Mouse (Mus musculus) G1E-ER4 (cell line): ENCODE measurements around the gene Gfap. TPM values are rescaled to one million over a fixed set of nuclear protein-coding genes. Genes with fewer than 3 reads are reported as not detected.

ENCODE experiments used
- GATA1 ChIP-seq: IDR thresholded peaks from one replicate; pipeline ENCODE4 v1.8.0; 2012; ENCODE audit warnings: low read length, inconsistent platforms
- polyA plus RNA-seq: library from polyadenylated mRNA; stranded (reverse); fragments of >175 nt; gene quantifications from 2 replicates; pipeline ENCODE4 v1.2.3, GENCODE M21; 2012

The Gfap gene
- polyA plus RNA-seq, 1 experiment: 0.02 TPM

DNA sequence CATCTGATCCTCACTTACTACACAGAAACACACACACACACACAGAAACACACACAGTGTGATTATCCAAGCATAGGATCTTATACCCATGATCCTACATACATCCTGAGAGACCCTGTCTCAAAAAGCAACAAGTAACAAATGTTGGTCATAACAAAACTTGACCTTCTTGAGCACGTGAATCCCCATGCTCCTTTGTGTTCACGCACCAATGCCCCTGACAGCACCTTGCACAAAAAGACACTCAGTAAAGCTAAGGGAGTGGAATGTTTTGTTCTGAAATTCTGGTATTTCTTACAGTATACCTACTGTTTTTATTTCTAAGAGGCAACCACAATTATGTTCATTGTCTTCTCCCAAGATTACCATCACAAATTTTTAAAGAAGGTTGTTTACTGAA is 21.2 kb downstream of the Gfap start:
- no peak for TF ChIP-seq GATA1

DNA sequence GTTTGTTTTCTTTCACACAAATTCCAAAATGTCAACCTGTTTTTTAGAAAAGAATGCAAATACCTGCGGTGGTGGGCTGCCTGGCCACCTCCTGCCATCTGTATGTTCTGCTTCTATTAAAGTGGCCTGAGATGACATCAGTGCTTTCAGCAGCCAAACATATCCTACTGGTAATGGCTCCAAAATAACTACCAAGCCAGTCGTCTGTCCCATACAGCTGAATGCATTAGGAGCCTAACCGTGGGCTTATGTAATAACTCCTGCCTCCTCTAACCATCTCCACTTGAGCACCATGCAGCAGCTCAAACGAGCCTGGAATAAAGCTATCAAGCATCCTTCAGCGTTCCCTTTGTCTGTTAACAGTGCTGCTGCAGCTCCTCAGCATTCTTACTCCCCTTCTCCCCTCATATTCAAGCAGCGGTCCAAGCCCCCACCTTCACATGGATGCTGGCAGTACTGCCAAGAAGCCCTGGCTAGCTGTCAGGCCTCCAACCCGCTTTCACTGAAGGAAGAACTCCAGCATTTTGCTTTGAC is 25.8 kb downstream of the Gfap start:
- no peak for TF ChIP-seq GATA1

DNA sequence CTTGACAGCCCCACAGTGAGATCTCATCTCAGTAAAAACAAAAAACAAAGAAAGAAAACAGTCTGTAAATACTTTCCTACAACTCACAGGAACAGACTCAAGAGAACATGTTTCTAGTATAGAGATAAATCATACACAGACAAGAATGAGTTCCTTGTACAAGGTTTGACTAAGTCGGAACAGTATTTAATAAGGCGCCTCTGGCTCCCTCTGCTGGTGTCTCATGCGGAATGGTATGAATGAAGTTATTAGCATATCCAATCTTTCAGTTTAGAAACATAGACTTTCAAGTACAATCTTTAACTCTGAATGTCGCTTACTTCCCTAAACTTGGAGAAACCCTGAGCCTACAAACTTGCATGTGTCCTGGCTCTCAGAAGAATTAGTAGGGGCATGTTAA is 36.4 kb downstream of the Gfap start:
- TF ChIP-seq GATA1: no peak

DNA sequence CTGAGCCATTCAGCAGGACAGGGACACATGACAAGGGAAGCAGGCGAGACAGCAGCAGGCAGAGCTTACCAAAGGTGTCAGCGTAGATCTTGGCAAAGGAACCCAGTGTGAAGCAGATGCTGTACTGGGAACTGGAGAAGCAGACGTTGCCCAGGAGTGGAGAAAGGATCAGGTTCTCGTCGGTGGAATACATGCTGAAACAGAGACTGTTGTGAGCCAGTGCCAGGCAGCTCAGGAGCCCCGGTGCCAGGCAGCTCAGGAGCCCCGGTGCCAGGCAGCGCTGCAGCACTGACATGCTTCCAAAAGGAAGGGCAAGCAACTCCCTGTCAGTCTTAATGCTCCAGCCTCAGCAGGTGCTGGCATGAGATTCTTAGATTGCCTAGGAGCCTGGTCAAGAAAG is 40.8 kb downstream of the Gfap start:
- TF ChIP-seq GATA1: no peak

DNA sequence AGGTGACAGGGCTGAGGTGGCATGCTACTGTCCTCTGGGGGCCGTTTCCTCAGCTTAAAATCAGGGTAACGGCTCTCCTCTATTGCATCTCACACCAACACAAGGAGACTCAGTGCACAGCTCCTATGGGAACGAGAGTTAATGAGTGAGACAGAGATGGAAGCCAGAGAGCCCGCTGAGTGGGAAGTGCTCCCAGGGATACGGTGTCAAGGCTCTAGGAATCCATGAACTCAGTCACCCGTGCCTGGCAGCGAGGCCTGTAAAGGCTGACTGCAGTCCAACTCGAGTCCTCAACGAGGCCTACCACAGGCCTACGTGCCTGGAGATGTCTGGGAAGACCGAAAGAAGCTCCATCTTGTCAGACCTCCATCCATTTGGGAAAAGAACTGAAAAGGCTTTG is 41.8 kb downstream of the Gfap start:
- no peak for TF ChIP-seq GATA1

DNA sequence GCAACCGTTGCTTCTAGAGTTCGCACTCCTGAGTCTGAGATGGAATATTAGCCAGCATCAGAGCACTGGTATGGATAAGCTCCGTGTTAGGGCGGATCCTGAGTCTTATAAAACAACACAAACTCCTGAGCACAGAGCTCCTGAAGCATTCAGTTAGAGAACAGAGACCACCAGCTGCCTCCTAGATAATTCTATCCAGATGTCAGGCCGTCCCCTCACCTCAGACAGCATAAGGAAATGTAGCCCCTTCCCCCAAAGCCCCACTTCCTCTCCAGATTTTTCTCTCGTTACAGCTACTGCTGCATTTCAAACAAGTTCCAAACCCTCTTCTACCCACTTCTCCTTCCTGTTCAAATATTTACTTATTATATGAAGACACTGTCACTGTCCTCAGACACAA is 44.8 kb downstream of the Gfap start:
- TF ChIP-seq GATA1: no peak

DNA sequence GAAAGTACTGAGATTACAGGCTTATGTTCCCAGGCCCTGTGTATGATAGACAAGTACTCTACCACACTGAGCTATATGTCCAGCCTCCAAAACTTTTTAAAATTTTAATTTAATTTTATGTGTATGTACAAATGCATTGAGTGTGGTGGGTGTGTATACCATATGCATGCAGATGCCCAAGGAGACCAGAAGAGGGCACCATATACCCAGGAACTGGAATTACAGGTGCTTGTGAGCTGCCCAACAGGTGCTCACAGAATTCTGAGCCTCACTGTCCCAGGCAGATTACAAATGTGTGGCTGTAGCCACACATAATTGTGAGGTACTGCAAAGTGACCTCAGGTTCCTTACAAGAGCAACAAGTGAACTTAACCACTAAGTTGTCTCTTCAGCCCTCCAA is 47.0 kb downstream of the Gfap start:
- TF ChIP-seq GATA1: no peak

DNA sequence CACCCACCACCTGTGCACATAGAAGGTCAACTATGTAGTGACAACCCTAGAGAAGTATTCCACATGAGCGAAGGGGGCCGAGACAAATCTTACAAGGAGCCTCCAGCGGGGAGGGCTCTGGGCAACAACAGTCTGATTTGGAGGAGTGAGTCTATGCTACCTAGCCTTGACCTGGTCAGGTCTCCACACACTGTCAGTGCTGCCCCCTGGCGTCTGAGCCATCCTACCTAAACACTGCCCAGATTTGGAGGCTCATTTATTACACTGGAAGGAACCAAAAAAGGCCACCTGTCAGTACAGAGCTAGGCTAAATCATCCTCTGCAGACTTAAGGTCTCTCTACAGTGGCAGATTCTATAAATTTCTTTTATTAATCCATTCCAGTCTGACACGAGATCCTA is 48.8 kb downstream of the Gfap start:
- TF ChIP-seq GATA1: no peak

DNA sequence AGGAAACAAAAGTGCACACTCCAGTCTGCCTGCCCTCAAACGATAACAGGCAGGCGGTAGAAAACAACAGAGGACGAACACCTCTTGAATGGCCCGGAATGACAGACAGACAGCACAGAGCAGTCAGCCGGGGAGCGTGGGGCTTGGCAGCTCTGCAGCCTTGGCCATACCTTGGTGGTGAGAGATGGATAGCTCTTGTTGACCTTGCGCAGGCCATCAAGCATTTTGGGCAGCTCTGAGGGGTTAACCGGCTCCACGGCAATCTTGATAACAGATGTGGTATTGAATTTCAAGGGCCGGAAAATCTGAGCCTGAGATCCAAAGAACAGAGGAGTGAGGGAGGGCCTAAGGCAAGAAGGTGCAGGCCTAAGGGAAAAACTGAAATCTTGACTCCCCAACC is 54.8 kb downstream of the Gfap start:
- no peak for TF ChIP-seq GATA1

DNA sequence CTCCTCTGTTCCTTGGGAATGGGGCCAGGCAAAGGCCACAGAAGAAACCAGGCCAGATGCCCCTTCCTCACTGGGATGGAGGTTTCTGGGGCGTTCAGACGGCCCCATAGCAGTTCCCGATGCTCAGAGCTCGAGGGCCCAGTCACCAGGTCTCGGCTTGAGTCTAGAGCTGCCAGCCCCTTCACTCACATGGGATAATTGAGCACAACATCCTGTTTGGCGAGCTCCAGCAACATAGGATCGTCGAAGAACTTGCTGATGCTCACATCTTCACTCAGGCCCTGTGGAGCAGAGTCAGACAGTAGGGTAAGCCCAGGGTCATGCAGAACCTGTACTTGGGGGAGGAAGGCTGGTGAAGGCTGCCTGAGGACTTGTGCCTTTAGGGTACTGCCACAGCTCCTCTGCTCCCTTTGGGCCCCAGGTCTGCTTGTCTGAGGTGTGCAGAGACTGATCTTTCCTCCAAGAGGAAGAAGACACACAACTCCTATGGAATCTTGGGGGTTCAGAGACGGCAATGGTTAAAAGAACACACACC is 62.0 kb downstream of the Gfap start:
- no peak for TF ChIP-seq GATA1

DNA sequence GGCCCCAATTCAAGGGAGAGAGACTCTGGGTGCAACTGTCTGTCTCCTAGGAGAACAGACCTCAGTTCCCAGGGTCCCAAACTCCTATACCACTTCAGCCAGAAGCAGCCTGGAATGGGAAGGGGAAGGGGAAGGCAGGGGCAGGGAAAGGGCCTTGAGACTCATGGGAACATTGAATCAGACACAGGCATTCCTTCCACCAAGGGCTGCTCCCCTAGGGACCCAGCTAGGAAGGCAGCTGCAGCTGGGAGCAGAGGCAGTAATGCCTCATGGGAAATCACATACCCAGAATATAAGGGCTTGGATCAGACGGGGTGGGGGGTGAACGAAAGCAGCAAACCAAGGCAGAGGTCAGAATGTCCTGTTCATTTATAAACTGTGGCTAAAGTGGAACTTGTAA is 62.6 kb downstream of the Gfap start:
- TF ChIP-seq GATA1: no peak

DNA sequence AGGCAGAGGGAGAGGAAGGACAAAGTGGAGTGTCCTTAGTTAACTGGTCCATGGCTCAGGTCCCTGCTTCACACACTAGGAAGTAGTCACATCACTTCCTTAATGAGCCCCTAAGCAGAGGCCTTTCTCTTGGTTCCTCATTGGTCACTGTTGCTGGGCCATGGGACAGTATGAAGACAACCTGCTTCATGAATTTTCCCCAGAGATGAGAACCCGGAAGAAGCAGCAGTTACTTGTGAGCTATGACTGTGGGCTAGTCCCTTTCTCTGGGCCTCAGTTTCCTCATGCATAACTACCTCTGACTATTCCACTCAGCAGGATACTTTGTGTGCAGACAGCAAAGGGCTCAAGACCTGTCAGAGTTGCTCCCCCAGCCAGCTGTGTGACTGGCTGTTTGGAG is 63.3 kb downstream of the Gfap start:
- no peak for TF ChIP-seq GATA1

Other genes starting within 250 kb of the Gfap start
- not detected in 2 replicates for gene Meioc, start 237.2 kb downstream of the Gfap start, polyA plus RNA-seq
- 8.3 and 11.0 TPM in 2 replicates for gene Ccdc43, start 203.1 kb downstream of the Gfap start, polyA plus RNA-seq
- not detected in 2 replicates for gene Adam11, start 139.5 kb downstream of the Gfap start, polyA plus RNA-seq
- not detected in 2 replicates for gene Gjc1, start 81.2 kb downstream of the Gfap start, polyA plus RNA-seq
- not detected in 2 replicates for gene Higd1b, start 65.1 kb downstream of the Gfap start, polyA plus RNA-seq
- gene Eftud2, start 19.9 kb downstream of the Gfap start, polyA plus RNA-seq: 364 and 388 TPM in 2 replicates
- gene Ccdc103, start 19.7 kb downstream of the Gfap start, polyA plus RNA-seq: 0.13 and 0.24 TPM in 2 replicates
- gene Fam187a, start 15.7 kb downstream of the Gfap start, polyA plus RNA-seq: not detected in 2 replicates
- 32.8 and 39.4 TPM in 2 replicates for gene Kif18b, start 24.2 kb upstream of the Gfap start, polyA plus RNA-seq
- not detected in 2 replicates for gene C1ql1, start 45.8 kb upstream of the Gfap start, polyA plus RNA-seq
- 5.0 and 13.0 TPM in 2 replicates for gene Nmt1, start 127.3 kb upstream of the Gfap start, polyA plus RNA-seq
- 136 and 225 TPM in 2 replicates for gene Dcakd, start 127.4 kb upstream of the Gfap start, polyA plus RNA-seq
- 0.03 TPM in 1 of 2 replicates, not detected in the other for gene Plcd3, start 200.7 kb upstream of the Gfap start, polyA plus RNA-seq
- gene Acbd4, start 200.8 kb upstream of the Gfap start, polyA plus RNA-seq: 27.3 and 31.9 TPM in 2 replicates
- gene Hexim1, start 215.3 kb upstream of the Gfap start, polyA plus RNA-seq: 40.7 and 42.1 TPM in 2 replicates
- 9.8 and 12.5 TPM in 2 replicates for gene Hexim2, start 231.5 kb upstream of the Gfap start, polyA plus RNA-seq